Mouse (Mus musculus): ENCODE results near the gene Flt4.

GRCm38 (mm10) chr11:49695013-49695412, 86.0 kb downstream of the Flt4 start:
- TF ChIP-seq CTCF (IDR thresholded peaks at IDR 0.05; ENCODE audit: low read depth, low read length) (no peak), POLR2A (IDR thresholded peaks at IDR 0.05; ENCODE audit: insufficient read depth, low read length) (no peak), EP300 (IDR thresholded peaks at IDR 0.05; ENCODE audit: insufficient read depth, low read depth, low read length) (no peak)

Data from ES-Bruce4 (cell line).